Mouse (Mus musculus): ENCODE measurements around the gene Cmip.

DNA sequence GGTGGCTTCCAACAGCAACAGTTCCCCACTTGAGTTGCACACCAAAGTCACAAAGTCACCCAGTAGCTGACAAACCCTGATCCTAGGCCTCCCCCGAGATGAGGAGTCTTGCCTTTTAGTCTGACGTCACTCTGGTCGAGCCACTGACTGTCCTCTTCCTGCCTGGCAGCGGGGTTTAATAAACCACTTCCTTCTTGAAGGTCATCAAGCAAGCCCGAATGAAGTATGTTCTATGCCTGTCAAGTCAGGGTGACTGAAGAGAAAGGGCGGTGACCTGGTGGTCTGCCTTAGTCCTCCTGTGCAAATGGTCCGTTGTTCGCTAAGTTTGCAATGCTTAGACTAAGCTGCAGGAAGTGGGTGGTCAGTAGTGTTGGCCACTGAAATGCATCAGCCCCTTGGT, 31.1 kb downstream of the Cmip start:
- TF ChIP-seq POLR2A (IDR thresholded peaks at IDR 0.05; ENCODE audit: low read depth, low read length) (no peak), CTCF (IDR thresholded peaks at IDR 0.05; ENCODE audit: borderline replicate concordance, insufficient read depth, low read length) (no peak)
